ENCODE assay signal across 9 mouse cellular contexts in genomic region chr17:31541460-31541831, GRCm38 (mm10). TPM values are rescaled to one million over a fixed set of nuclear protein-coding genes. Genes with fewer than 3 reads are reported as not detected.
DNase-seq lines count a peak whose midpoint lies in the region; ATAC-seq and TF ChIP-seq lines count a peak whose summit lies in the region.
"Had no signal": no experiment of that assay in that cellular context is flagged by ENCODE, and none has a peak within 500 bp of the region (broad histone marks: within the 10 kb centered on the region; RNA-seq: fewer than 3 reads in every experiment).

No protein-coding gene starts in this region.

- no peaks in the 10 kb centered on the region for H3K9me3 ChIP-seq in hindbrain, embryonic 10.5 days
- no peaks in the 10 kb centered on the region for H3K9me3 ChIP-seq in limb, embryonic 14.5 days (ENCODE audit: control insufficient read depth, low read length)

- no peak overlapping the region for H3K9ac ChIP-seq in limb, embryonic 14.5 days (ENCODE audit: low read depth, low read length, severe bottlenecking)

- intact Hi-C loops in heart, postnatal 25 days (cut with DNase I) = no loop called here

- no peaks in the 10 kb centered on the region for H3K27me3 ChIP-seq in hindbrain, embryonic 10.5 days (ENCODE audit: insufficient read depth, poor library complexity, severe bottlenecking)
- H3K27me3 ChIP-seq in limb, embryonic 14.5 days (ENCODE audit: control insufficient read depth, insufficient read depth, low read length) = no peaks in the 10 kb centered on the region

- DNase-seq in heart, adult 18-20 months = peak; percentile 33 to 54
- DNase-seq in heart, postnatal 25 days (ENCODE audit: low spot score) = no peak
- DNase-seq in adrenal gland, postnatal 25 days = peak; percentile 30
- DNase-seq in hindbrain, embryonic 10.5 days (ENCODE audit: low spot score) = no peak
- DNase-seq in limb, embryonic 14.5 days (ENCODE audit: low spot score) = peak; percentile 84
- DNase-seq in cerebellum, adult 11-12 months = no peak
- DNase-seq in urinary bladder, adult 18-20 months (ENCODE audit: low spot score in 2 of 2) = no peak
- DNase-seq in layer of hippocampus, postnatal 14 days (ENCODE audit: low spot score in 2 of 2) = no peak

- 33% methylated on average over 6 of the region's 6 CpGs for WGBS in hindbrain, embryonic 10.5 days
- 26% methylated on average over 6 of the region's 6 CpGs for WGBS in limb, embryonic 14.5 days

- peak; percentile 88 for ATAC-seq in limb, embryonic 14.5 days (ENCODE audit: low FRiP score, low read depth)

- peak overlapping the region; percentile 60 for H3K27ac ChIP-seq in hindbrain, embryonic 10.5 days
- peak overlapping the region; percentile 63 for H3K27ac ChIP-seq in limb, embryonic 14.5 days (replicated peaks; ENCODE audit: low read depth, low read length)

- H3K4me2 ChIP-seq in limb, embryonic 14.5 days (replicated peaks; ENCODE audit: low read depth, low read length, severe bottlenecking) = no peak overlapping the region

- no peaks in the 10 kb centered on the region for H3K36me3 ChIP-seq in hindbrain, embryonic 10.5 days
- no peaks in the 10 kb centered on the region for H3K36me3 ChIP-seq in limb, embryonic 14.5 days (ENCODE audit: control insufficient read depth, insufficient read depth, low read length)

- peaks cover 23% of the 10 kb centered on the region for H3K4me1 ChIP-seq in hindbrain, embryonic 10.5 days (replicated peaks)
- H3K4me1 ChIP-seq in limb, embryonic 14.5 days (ENCODE audit: control insufficient read depth, insufficient read depth, low read length) = peaks cover 17% of the 10 kb centered on the region

- TF ChIP-seq POLR2A in limb, embryonic 14.5 days (IDR thresholded peaks at IDR 0.05; ENCODE audit: borderline replicate concordance, extremely low read depth, insufficient read depth, insufficient read length) = no peak

- no peak overlapping the region for H3K4me3 ChIP-seq in hindbrain, embryonic 10.5 days
- H3K4me3 ChIP-seq in limb, embryonic 14.5 days (replicated peaks; ENCODE audit: low read length) = no peak overlapping the region
- H3K4me3 ChIP-seq: erythroblast, embryonic 14.5 days had no signal

RNA-seq across cellular contexts. Expression of gene Ndufv3, which starts 21.5 kb away (rescaled TPM):
- total RNA-seq in heart, adult 18-20 months (2021) = 1,000 to 10,000 TPM; 1,409 to 1,497 TPM
- total RNA-seq in heart, postnatal 25 days (2021) = 1,000 to 10,000 TPM; 1,413 to 1,444 TPM
- total RNA-seq in adrenal gland, postnatal 25 days (2021) = 379 and 390 TPM in 2 replicates
- polyA plus RNA-seq in hindbrain, embryonic 10.5 days (2016; fragmentation: Nextera tagmentation; extraction: Ambion mirVana) = 261 and 297 TPM in 2 replicates
- 86.4 and 103 TPM in 2 replicates for polyA plus RNA-seq in limb, embryonic 14.5 days (2012; rRNA removed)
- polyA plus RNA-seq in limb, embryonic 14.5 days (2014; fragmentation: Nextera tagmentation; extraction: Ambion mirVana) = 277 and 285 TPM in 2 replicates
- 100 to 1,000 TPM; 319 to 320 TPM for total RNA-seq in layer of hippocampus, postnatal 14 days (2021)

RNA-seq across cellular contexts. Expression of gene Wdr4, which starts 21.7 kb away (rescaled TPM):
- 1 to 10 TPM; 5.8 to 6.5 TPM for total RNA-seq in heart, adult 18-20 months (2021)
- total RNA-seq in heart, postnatal 25 days (2021) = 1 to 10 TPM; 5.7 to 7.4 TPM
- 16.1 and 27.8 TPM in 2 replicates for total RNA-seq in adrenal gland, postnatal 25 days (2021)
- polyA plus RNA-seq in hindbrain, embryonic 10.5 days (2016; fragmentation: Nextera tagmentation; extraction: Ambion mirVana) = 60.8 and 68.0 TPM in 2 replicates
- polyA plus RNA-seq in limb, embryonic 14.5 days (2012; rRNA removed) = 45.0 and 52.6 TPM in 2 replicates
- 29.6 and 31.5 TPM in 2 replicates for polyA plus RNA-seq in limb, embryonic 14.5 days (2014; fragmentation: Nextera tagmentation; extraction: Ambion mirVana)
- 10 to 100 TPM; 24.7 to 29.8 TPM for total RNA-seq in layer of hippocampus, postnatal 14 days (2021)

RNA-seq across cellular contexts. Expression of gene Pknox1, which starts 23.1 kb away (rescaled TPM):
- 10 to 100 TPM; 10.6 to 12.7 TPM for total RNA-seq in heart, adult 18-20 months (2021)
- total RNA-seq in heart, postnatal 25 days (2021) = 10 to 100 TPM in 1 of 2 experiments, 1 to 10 TPM in 1; 9.9 to 14.6 TPM
- 23.9 and 25.0 TPM in 2 replicates for total RNA-seq in adrenal gland, postnatal 25 days (2021)
- polyA plus RNA-seq in hindbrain, embryonic 10.5 days (2016; fragmentation: Nextera tagmentation; extraction: Ambion mirVana) = 21.1 and 24.8 TPM in 2 replicates
- 30.1 and 34.6 TPM in 2 replicates for polyA plus RNA-seq in limb, embryonic 14.5 days (2012; rRNA removed)
- polyA plus RNA-seq in limb, embryonic 14.5 days (2014; fragmentation: Nextera tagmentation; extraction: Ambion mirVana) = 35.8 and 39.4 TPM in 2 replicates
- total RNA-seq in layer of hippocampus, postnatal 14 days (2021) = 10 to 100 TPM; 15.3 to 18.9 TPM

Comparison
In these comparisons a context has a peak if more than half of its experiments do, and no peak if none do; other contexts are left out.
1. DNase-seq: peak in heart, adult 18-20 months (2 of 2), adrenal gland, postnatal 25 days (single experiment) and limb, embryonic 14.5 days (single experiment); none in heart, postnatal 25 days (single experiment), hindbrain, embryonic 10.5 days (single experiment), cerebellum, adult 11-12 months (single experiment), urinary bladder, adult 18-20 months (0 of 2) and layer of hippocampus, postnatal 14 days (0 of 2).